Mouse (Mus musculus): ENCODE measurements around the gene Ifit3. TPM values are rescaled to one million over a fixed set of nuclear protein-coding genes. Genes with fewer than 3 reads are reported as not detected.
"Not testable (repeated sequence)": the region's sequence is repeated elsewhere in the genome, so short reads cannot be mapped to it uniquely, and the experiment has no call there.

Gene Ifit3
- polyA plus RNA-seq, 1 experiment from 2014 or later = 3.8 TPM

DNA sequence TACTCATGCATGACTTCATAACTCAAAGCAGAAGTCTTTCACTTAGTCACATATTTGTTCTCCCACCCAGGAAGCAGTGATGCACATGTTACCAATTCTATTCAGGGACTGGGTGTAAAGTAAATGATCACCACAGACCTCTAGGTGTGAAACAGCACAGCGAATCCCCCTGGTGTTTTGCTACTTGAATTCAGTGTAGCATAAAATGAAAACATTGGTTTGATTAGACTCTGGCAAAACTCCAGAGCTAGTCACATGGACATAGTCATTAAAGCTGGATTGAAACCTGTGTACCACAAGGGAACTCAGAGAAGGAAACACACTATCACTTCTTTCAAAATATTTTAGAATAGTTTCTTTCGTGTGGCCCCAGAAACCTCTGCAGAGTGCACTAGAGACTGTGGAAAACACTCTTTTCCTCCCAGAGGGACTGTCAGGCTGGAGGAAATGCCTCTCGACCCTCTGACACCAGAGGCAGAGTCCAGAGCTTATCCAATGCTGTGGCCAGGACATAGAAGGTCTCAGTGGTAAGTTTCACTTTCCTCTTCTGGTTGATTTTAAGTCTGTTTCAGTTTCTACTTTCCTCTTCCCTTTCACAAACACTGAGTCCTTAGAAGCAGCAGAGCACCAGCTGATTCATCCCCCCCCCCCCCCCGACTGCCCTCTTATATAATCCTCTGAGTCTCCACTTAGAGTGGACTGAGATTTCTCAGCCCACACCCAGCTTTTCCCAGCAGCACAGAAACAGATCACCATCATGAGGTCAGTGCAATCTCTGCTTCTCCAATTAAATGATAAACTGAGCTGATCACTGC lies 24.1 kb downstream of the Ifit3 start, which contains the start of gene Ifit3b:
Ifit3b (plus strand) TSS at position 734 of the 815 bp plus-strand sequence.
- H3K4me1 ChIP-seq (ENCODE audit: insufficient read depth, low read length); H3K27me3 ChIP-seq (ENCODE audit: insufficient read depth, low read length); H3K4me3 ChIP-seq (ENCODE audit: low read length); H3K9me3 ChIP-seq (ENCODE audit: low read length); H3K9ac ChIP-seq (replicated peaks; ENCODE audit: low read length); H3K36me3 ChIP-seq (ENCODE audit: insufficient read depth, low read length): not testable (repeated sequence)
- peak; percentile 76 for ATAC-seq (ENCODE audit: low FRiP score, low TSS enrichment)
- Histone ChIP-seq H3K4me2 (replicated peaks; ENCODE audit: low read depth, low read length) (peak within 1 kb of the TSS; percentile 18; the same call in 1 of the 2 replicates), H3K27ac (ENCODE audit: low read length) (peak within 1 kb of the TSS; percentile 63; the same call in 1 of the 2 replicates)
- WGBS = 33% methylated on average over 4 of the region's 4 CpGs

DNA sequence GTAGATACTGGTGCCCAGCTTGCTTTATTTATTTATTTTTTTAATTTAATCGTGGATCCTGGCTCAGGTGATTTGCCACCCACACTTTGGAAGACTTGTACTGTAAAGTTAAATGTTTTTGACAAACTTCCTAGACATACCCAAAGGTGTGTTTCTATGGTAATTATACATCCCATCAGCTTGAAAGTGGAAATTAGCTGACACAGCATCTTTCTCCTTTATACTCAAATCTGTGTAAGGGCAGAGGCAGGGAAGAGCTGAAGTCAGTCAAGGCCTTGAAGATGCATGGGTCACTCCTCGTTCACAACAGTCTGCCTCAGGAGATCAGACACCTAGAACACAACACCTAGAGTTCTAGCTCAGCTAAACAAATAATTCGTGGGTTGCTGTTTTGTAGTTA lies 26.8 kb downstream of the Ifit3 start:
- ATAC-seq (ENCODE audit: low FRiP score, low TSS enrichment); H3K4me2 ChIP-seq (replicated peaks; ENCODE audit: low read depth, low read length); H3K36me3 ChIP-seq (ENCODE audit: insufficient read depth, low read length); H3K27me3 ChIP-seq (ENCODE audit: insufficient read depth, low read length); H3K9ac ChIP-seq (replicated peaks; ENCODE audit: low read length); H3K27ac ChIP-seq (ENCODE audit: low read length); H3K4me3 ChIP-seq (ENCODE audit: low read length); H3K4me1 ChIP-seq (ENCODE audit: insufficient read depth, low read length); H3K9me3 ChIP-seq (ENCODE audit: low read length): not testable (repeated sequence)
- 83% methylated on average over 3 of the region's 3 CpGs for WGBS

DNA sequence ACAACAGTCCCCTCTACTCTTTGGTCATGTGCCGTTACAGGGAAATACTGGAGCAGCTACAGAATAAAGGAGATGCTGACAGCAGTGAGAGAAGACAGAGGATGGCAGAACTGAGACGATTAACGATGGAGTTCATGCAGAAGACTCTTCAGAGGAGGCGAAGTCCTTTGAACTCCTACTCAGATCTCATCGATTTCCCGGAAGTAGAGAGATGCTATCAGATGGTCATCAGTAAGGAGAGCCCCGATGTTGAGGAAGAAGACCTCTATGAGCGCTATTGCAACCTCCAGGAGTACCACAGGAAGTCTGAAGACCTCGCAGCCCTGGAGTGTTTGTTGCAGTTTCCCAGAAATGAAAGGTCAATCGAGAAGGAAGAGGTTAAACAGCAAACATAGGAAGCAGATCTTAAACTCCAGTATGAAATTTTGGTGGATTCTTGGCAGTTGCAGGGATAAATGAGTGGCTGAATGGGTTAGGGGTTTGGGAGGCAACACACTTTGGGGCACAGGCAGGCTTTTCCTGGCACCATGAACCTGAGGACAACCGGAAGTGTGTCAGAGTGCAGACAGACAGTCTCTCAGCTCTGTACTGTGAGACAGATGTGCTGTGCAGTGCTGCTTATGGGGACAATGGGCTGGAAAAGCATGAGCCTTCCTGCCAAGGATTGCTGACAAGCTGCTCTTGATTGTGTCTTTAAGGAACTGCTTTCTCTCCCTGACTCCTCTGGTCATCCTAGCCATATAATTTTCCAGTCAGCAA lies 29.1 kb downstream of the Ifit3 start:
- not testable (repeated sequence) for ATAC-seq (ENCODE audit: low FRiP score, low TSS enrichment); H3K36me3 ChIP-seq (ENCODE audit: insufficient read depth, low read length); H3K4me3 ChIP-seq (ENCODE audit: low read length); H3K4me2 ChIP-seq (replicated peaks; ENCODE audit: low read depth, low read length); H3K9ac ChIP-seq (replicated peaks; ENCODE audit: low read length); H3K9me3 ChIP-seq (ENCODE audit: low read length); H3K4me1 ChIP-seq (ENCODE audit: insufficient read depth, low read length); H3K27me3 ChIP-seq (ENCODE audit: insufficient read depth, low read length); H3K27ac ChIP-seq (ENCODE audit: low read length)
- 81% methylated on average over 3 of the region's 11 CpGs for WGBS

DNA sequence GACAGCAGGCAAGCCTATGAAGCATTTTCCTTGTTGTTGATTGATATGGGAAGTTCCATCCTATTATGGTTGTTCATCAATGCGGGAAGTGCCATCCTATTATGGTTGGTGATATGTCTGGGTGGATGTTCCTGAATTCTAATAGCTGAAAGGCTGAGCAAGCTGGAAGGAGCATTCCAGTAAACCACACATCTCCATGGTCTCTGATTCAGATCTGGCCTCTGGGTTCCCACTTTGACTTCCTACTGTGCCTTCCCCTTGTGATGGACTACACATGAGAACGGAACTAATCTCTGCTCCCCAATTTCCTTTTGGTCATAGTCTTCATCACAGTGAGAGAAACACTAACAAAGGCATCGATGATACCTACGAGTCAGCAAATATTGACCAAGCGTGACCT lies 37.5 kb downstream of the Ifit3 start:
- Histone ChIP-seq H3K4me3 (ENCODE audit: low read length) (no peak overlapping the region), H3K4me1 (ENCODE audit: insufficient read depth, low read length) (no peaks in the 10 kb centered on the region), H3K27me3 (ENCODE audit: insufficient read depth, low read length) (no peaks in the 10 kb centered on the region), H3K9ac (replicated peaks; ENCODE audit: low read length) (no peak overlapping the region), H3K27ac (ENCODE audit: low read length) (no peak overlapping the region), H3K36me3 (ENCODE audit: insufficient read depth, low read length) (no peaks in the 10 kb centered on the region), H3K4me2 (replicated peaks; ENCODE audit: low read depth, low read length) (no peak overlapping the region), H3K9me3 (ENCODE audit: low read length) (no peaks in the 10 kb centered on the region)
- 92% methylated on average over 5 of the region's 5 CpGs for WGBS
- ATAC-seq (ENCODE audit: low FRiP score, low TSS enrichment) = no peak

DNA sequence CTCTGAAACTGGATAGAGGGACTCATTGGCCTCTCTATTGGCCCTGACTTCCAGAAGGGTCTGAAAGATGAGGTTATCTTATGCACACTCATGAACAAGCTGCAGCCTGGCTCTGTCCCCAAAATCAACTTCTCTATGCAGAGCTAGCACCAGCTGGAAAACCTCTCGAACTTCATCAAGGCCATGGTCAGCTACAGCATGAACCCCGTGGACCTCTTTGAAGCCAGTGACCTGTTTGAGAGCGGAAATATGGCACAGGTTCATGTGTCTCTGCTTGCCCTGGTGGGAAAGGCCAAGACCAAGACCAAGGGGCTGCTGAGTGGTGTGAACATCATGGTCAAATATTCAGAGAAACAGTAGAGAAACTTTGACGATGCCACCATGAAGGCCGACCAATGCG lies 40.5 kb downstream of the Ifit3 start:
- ATAC-seq (ENCODE audit: low FRiP score, low TSS enrichment) = no peak
- no peak overlapping the region for H3K4me3 ChIP-seq (ENCODE audit: low read length)
- no peaks in the 10 kb centered on the region for H3K9me3 ChIP-seq (ENCODE audit: low read length)
- no peaks in the 10 kb centered on the region for H3K4me1 ChIP-seq (ENCODE audit: insufficient read depth, low read length)
- no peaks in the 10 kb centered on the region for H3K36me3 ChIP-seq (ENCODE audit: insufficient read depth, low read length)
- 89% methylated on average over 6 of the region's 6 CpGs for WGBS
- no peak overlapping the region for H3K4me2 ChIP-seq (replicated peaks; ENCODE audit: low read depth, low read length)
- no peak overlapping the region for H3K27ac ChIP-seq (ENCODE audit: low read length)
- no peaks in the 10 kb centered on the region for H3K27me3 ChIP-seq (ENCODE audit: insufficient read depth, low read length)
- H3K9ac ChIP-seq (replicated peaks; ENCODE audit: low read length) = no peak overlapping the region

DNA sequence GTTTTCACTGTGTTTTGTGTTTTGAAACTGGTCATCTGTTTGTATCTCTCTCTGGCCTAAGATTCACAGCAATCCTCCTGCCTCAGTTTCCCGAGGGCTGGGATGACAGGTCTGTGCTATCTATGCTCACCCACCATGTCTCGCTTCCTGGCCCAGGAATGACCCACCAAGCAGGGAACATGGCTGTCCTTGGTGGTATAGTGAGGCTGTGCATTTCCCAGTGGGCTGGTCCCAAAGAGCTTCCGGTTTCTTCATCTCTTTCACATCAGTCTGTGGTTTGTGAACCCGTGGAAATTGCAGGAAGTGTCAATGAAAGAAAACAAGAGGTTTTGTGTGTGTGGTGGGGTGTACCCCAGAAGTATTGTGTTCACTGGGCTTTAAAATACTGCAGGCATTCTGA lies 41.3 kb downstream of the Ifit3 start:
- no peak overlapping the region for H3K4me2 ChIP-seq (replicated peaks; ENCODE audit: low read depth, low read length)
- H3K27me3 ChIP-seq (ENCODE audit: insufficient read depth, low read length) = no peaks in the 10 kb centered on the region
- no peaks in the 10 kb centered on the region for H3K4me1 ChIP-seq (ENCODE audit: insufficient read depth, low read length)
- no peak overlapping the region for H3K4me3 ChIP-seq (ENCODE audit: low read length)
- ATAC-seq (ENCODE audit: low FRiP score, low TSS enrichment) = no peak
- H3K36me3 ChIP-seq (ENCODE audit: insufficient read depth, low read length) = no peaks in the 10 kb centered on the region
- no peaks in the 10 kb centered on the region for H3K9me3 ChIP-seq (ENCODE audit: low read length)
- H3K9ac ChIP-seq (replicated peaks; ENCODE audit: low read length) = no peak overlapping the region
- 79% methylated on average over 4 of the region's 4 CpGs for WGBS
- no peak overlapping the region for H3K27ac ChIP-seq (ENCODE audit: low read length)

DNA sequence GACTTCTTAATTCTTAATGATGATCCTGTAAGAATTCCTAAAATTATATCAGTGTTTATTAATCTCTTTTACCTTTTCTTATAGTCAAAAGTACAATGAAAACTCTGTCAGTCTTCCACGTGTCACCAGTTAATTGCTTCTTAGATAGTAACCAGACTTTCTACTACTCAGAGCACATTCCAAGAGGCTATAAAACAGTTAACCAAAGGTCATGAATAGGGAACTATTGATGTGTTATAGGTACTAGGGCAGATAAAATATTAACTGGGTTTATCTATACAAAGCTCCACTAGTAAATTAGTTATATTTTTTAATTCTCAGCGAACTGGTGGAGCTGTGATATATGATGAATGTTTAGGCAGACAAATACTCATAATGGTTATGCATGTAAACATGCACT lies 44.2 kb downstream of the Ifit3 start:
- Histone ChIP-seq H3K36me3 (ENCODE audit: insufficient read depth, low read length) (no peaks in the 10 kb centered on the region), H3K27me3 (ENCODE audit: insufficient read depth, low read length) (no peaks in the 10 kb centered on the region), H3K27ac (ENCODE audit: low read length) (no peak overlapping the region), H3K4me2 (replicated peaks; ENCODE audit: low read depth, low read length) (no peak overlapping the region), H3K4me3 (ENCODE audit: low read length) (no peak overlapping the region), H3K4me1 (ENCODE audit: insufficient read depth, low read length) (no peaks in the 10 kb centered on the region), H3K9me3 (ENCODE audit: low read length) (no peaks in the 10 kb centered on the region), H3K9ac (replicated peaks; ENCODE audit: low read length) (no peak overlapping the region)
- ATAC-seq (ENCODE audit: low FRiP score, low TSS enrichment) = no peak
- 63% methylated on average over 2 of the region's 2 CpGs for WGBS

DNA sequence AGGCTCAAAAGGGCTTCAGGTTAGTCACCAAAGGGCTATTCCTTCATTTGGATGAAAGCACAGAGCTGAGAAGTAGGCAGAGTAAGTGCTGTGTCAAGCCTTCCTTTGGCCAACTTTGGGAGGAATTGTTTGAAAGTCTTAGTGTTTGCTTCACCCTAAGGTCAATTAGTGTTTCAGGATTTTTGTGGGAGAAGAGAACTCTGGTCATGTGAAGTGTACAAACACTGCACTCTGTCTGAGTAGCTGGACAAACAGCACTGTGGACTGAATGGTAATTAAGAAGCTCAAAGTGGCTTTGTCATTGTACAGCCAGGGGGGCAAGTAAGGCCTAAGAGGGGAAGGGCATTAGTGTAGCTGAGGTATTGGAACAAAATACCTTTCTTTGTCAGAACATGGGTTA lies 48.2 kb downstream of the Ifit3 start:
- H3K9ac ChIP-seq (replicated peaks; ENCODE audit: low read length) = no peak overlapping the region
- H3K27me3 ChIP-seq (ENCODE audit: insufficient read depth, low read length) = no peaks in the 10 kb centered on the region
- H3K4me3 ChIP-seq (ENCODE audit: low read length) = no peak overlapping the region
- no peak overlapping the region for H3K27ac ChIP-seq (ENCODE audit: low read length)
- no peaks in the 10 kb centered on the region for H3K4me1 ChIP-seq (ENCODE audit: insufficient read depth, low read length)
- H3K9me3 ChIP-seq (ENCODE audit: low read length) = no peaks in the 10 kb centered on the region
- no peak overlapping the region for H3K4me2 ChIP-seq (replicated peaks; ENCODE audit: low read depth, low read length)
- no peak for ATAC-seq (ENCODE audit: low FRiP score, low TSS enrichment)
- no peaks in the 10 kb centered on the region for H3K36me3 ChIP-seq (ENCODE audit: insufficient read depth, low read length)

DNA sequence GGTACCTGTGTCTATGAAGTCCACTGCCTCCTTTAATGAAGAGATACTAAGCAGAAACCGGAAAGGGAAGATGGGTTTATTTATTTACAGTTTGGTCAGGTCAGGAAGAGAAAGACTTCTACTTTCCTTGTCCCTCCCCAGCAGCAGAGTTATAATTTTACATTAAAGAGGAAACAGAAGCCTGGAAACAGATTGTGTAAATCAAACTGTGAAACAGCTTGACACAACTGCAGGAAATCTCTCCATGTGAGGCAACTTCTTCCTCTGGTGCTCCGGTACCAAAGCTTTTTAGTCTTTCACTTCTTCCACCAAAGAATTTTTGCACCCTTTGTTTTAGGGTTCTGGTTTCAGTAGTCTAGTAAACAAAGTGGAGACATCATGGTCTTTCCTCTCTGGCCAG lies 50.2 kb downstream of the Ifit3 start:
- no peak overlapping the region for H3K4me3 ChIP-seq (ENCODE audit: low read length)
- H3K9me3 ChIP-seq (ENCODE audit: low read length) = no peaks in the 10 kb centered on the region
- 58% methylated on average over 2 of the region's 2 CpGs for WGBS
- no peak overlapping the region for H3K27ac ChIP-seq (ENCODE audit: low read length)
- H3K4me2 ChIP-seq (replicated peaks; ENCODE audit: low read depth, low read length) = no peak overlapping the region
- no peak overlapping the region for H3K9ac ChIP-seq (replicated peaks; ENCODE audit: low read length)
- H3K36me3 ChIP-seq (ENCODE audit: insufficient read depth, low read length) = no peaks in the 10 kb centered on the region
- H3K27me3 ChIP-seq (ENCODE audit: insufficient read depth, low read length) = no peaks in the 10 kb centered on the region; the same call in 1 of the 2 replicates
- ATAC-seq (ENCODE audit: low FRiP score, low TSS enrichment) = no peak
- no peaks in the 10 kb centered on the region for H3K4me1 ChIP-seq (ENCODE audit: insufficient read depth, low read length)

All from kidney, embryonic 16.5 days (tissue).